Mouse (Mus musculus) liver, embryonic 11.5 days (tissue): ENCODE data around the gene Arpc1b. TPM values are rescaled to one million over a fixed set of nuclear protein-coding genes. Genes with fewer than 3 reads are reported as not detected.
"Not testable (repeated sequence)": the region's sequence is repeated elsewhere in the genome, so short reads cannot be mapped to it uniquely, and the experiment has no call there.

Experiments used
- ATAC-seq: fragments of 200-750 bp; cut with Nextera tagmentation; replicated peaks from 2 replicates; pipeline ENCODE4 v1.8.0; 2017; ENCODE audit warnings: moderate number of reproducible peaks, mild to moderate bottlenecking, moderate TSS enrichment, moderate library complexity; ENCODE audit not compliant: low FRiP score
- DNase-seq: peaks from one replicate; pipeline ENCODE4 v3.0.0-alpha.2; 2017; ENCODE audit warnings: low spot score
- H3K27ac ChIP-seq: fragments of 300-500 bp; sonication (generic); 2 replicates; pipeline ENCODE4 v1.5.1; 2014; ENCODE audit warnings: mild to moderate bottlenecking, low read depth, low read length, control low read depth
- H3K27me3 ChIP-seq: fragments of 300-500 bp; sonication (generic); replicated peaks from 2 replicates; pipeline ENCODE4 v1.6.1; 2014; ENCODE audit warnings: low read length, mixed read lengths; ENCODE audit not compliant: control insufficient read depth, insufficient read depth
- H3K36me3 ChIP-seq: fragments of 300-500 bp; sonication (generic); 2 replicates; pipeline ENCODE4 v1.6.1; 2014; ENCODE audit warnings: mild to moderate bottlenecking, low read length, moderate library complexity, mixed read lengths; ENCODE audit not compliant: control insufficient read depth, insufficient read depth
- H3K4me1 ChIP-seq: fragments of 300-500 bp; sonication (generic); replicated peaks from 2 replicates; pipeline ENCODE4 v1.6.1; 2014; ENCODE audit warnings: low read length, mixed read lengths; ENCODE audit not compliant: control insufficient read depth, insufficient read depth
- H3K4me2 ChIP-seq: fragments of 300-500 bp; sonication (generic); 2 replicates; pipeline ENCODE4 v1.6.1; 2014; ENCODE audit warnings: mild to moderate bottlenecking, control low read depth, moderate library complexity
- H3K4me3 ChIP-seq: fragments of 300-500 bp; sonication (generic); 2 replicates; pipeline ENCODE4 v1.5.1; 2014; ENCODE audit warnings: low read depth, low read length, control low read depth
- H3K9ac ChIP-seq: fragments of 300-500 bp; sonication (generic); 2 replicates; pipeline ENCODE4 v1.6.1; 2014; ENCODE audit warnings: low read depth, low read length, control low read depth
- H3K9me3 ChIP-seq: fragments of 300-500 bp; sonication (generic); 2 replicates; pipeline ENCODE4 v1.6.1; 2016; ENCODE audit warnings: low read length, inconsistent platforms, mixed read lengths; ENCODE audit not compliant: control insufficient read depth
- WGBS: fragments of 180-500 bp; shearing (Covaris S2); extraction: QIAGEN DNeasy Blood & Tissue Kit; methylation state at CpG from one replicate; pipeline ENCODE4 v1.1.7; 2014; 5-methylcytosine and 5-hydroxymethylcytosine counted together
- polyA plus RNA-seq: library from polyadenylated mRNA; unstranded; fragments of >200 nt; fragmentation: Nextera tagmentation; extraction: Ambion mirVana; gene quantifications from 2 replicates; pipeline ENCODE4 v1.2.1, GENCODE M21; 2014

The Arpc1b gene
- polyA plus RNA-seq, 1 experiment from 2014 or later, result 209 TPM

DNA sequence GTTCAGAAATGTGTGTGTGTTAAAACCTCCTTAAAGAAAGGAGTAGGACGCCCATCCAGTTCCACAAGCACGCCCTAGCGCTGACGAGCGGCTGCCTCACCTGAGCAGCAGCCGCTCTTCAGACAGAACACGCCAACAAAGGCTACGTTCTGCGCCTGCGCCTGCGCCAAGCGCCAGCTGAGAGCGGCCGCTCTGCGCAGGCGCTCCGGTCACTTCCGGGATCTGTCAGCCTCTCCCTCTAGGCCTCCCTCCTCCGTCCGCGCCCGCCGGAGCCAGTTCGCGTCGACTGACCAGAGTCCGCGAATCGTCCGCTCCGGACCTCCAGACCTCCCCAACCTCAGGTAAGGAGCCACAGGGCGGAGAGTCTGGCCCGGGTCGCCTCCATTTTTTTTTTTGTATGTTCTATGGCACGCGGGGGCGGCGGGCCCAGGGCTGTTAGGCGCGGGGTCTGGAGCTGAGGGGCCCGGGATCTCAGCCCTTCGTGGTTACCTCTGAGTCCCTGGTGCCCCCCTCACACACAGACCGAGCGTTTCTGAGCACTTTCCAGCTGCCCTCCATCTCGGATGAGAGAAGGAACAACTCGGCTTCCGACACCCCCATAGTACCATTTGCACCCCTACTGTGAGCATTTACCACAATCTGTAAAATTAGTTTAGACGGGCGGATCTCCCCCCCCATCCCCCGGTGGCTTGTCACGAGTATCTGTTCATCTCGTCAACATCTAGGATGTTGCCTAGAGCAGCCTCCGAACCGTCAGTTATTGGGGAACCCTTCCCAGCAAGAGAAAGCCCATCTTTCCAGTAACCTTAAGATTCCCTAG, 30.2 kb upstream of the Arpc1b start, which contains the start of the genes Arpc1a and Kpna7:
Gene Arpc1a (plus strand): TSS at position 199 of the 820 bp plus-strand sequence.
Gene Kpna7 (minus strand): TSS at position 399 of the 820 bp plus-strand sequence.
- Histone ChIP-seq H3K9ac (peak within 1 kb of the TSS; percentile 90), H3K9me3 (no peaks in the 10 kb centered on the region), H3K4me2 (peak within 1 kb of the TSS; percentile 76), H3K4me3 (peak within 1 kb of the TSS; percentile 87), H3K4me1 (peaks cover 7% of the 10 kb centered on the region), H3K27me3 (no peaks in the 10 kb centered on the region; the same call in 1 of the 2 replicates), H3K27ac (peak within 1 kb of the TSS; percentile 71), H3K36me3 (no peaks in the 10 kb centered on the region)
- DNase-seq (peak; percentile 87), ATAC-seq (peak; percentile 96)
- 1% methylated on average over 53 of the region's 54 CpGs for WGBS

DNA sequence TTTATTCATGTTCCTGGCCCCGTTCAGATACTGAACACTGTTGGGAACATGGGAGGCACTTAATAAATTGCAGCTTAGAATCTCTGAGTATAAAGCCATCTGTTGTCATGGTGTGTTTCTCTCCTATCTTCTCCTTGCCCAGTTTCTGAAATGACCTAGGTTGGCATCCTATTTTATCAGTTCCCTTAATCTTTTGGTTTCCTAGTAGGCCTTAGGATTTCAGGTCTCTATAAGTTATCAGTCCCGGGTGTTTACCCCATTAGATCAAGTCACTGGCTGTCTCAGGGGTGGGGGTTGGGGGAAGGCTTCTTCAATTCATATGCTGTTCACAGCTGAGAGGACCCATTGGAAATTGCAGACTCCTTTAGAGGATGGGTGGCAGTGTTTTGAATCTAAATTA, 29.2 kb upstream of the Arpc1b start:
- H3K9ac ChIP-seq, result peak overlapping the region; percentile 90; the same call in 1 of the 2 replicates
- H3K27me3 ChIP-seq, result no peaks in the 10 kb centered on the region; the same call in 1 of the 2 replicates
- H3K4me3 ChIP-seq, result peak overlapping the region; percentile 87
- H3K9me3 ChIP-seq, result no peaks in the 10 kb centered on the region
- 50% methylated on average over 2 of the region's 2 CpGs for WGBS
- DNase-seq, result no peak
- H3K4me1 ChIP-seq, result peaks cover 13% of the 10 kb centered on the region
- peak overlapping the region; percentile 76 for H3K4me2 ChIP-seq
- H3K27ac ChIP-seq, result no peak overlapping the region
- H3K36me3 ChIP-seq, result no peaks in the 10 kb centered on the region
- ATAC-seq, result no peak

DNA sequence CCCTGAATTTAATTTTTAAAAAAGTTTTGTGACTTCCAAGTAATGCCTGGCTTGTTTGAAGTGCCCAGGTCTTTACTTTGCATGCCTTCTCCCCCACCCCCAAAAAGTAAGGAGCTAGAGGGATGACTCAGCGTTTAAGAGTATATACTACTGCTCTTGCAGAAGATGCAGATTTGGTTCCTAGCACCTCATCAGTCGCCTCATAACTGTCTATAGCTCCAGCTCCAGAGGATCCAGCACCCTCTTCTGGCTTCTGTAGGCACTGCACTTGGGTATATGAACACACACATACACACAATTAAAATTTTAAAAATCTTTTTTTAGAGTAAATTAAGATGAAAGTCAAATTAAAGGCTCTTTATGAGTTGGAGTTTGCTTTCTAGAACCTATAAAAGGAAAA, 25.8 kb upstream of the Arpc1b start:
- 91% methylated on average over 2 of the region's 2 CpGs for WGBS
- Histone ChIP-seq H3K36me3 (peaks cover 7% of the 10 kb centered on the region), H3K27me3 (no peaks in the 10 kb centered on the region), H3K27ac (no peak overlapping the region), H3K4me3 (no peak overlapping the region), H3K4me2 (no peak overlapping the region), H3K4me1 (peaks cover 16% of the 10 kb centered on the region), H3K9ac (no peak overlapping the region), H3K9me3 (no peaks in the 10 kb centered on the region)
- no peak for ATAC-seq
- no peak for DNase-seq

DNA sequence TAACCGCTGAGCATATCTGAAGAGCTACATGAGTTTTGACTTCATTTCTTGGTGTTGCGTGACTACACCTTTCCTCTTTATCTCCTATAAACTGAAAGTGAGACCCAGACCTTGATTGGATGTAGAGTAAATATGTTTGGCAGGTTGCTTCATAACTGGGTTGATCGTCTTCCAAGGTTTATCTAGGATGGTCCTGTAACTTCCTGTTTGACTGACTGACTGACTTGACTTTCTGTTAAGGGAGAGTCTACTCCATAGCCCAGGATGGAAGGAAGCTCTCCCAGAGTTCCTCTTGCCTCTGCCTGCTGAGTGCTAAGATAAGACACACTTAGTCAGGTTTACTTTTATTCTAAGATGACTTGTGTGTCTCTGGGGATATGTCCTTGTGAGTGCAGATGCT, 24.1 kb upstream of the Arpc1b start:
- 55% methylated on average over 3 of the region's 3 CpGs for WGBS
- H3K27me3 ChIP-seq, result no peaks in the 10 kb centered on the region
- no peak overlapping the region for H3K9ac ChIP-seq
- H3K27ac ChIP-seq, result no peak overlapping the region
- no peak for DNase-seq
- peaks cover 11% of the 10 kb centered on the region for H3K4me1 ChIP-seq
- no peak overlapping the region for H3K4me3 ChIP-seq
- H3K4me2 ChIP-seq, result no peak overlapping the region
- peaks cover 8% of the 10 kb centered on the region for H3K36me3 ChIP-seq
- H3K9me3 ChIP-seq, result no peaks in the 10 kb centered on the region
- no peak for ATAC-seq

DNA sequence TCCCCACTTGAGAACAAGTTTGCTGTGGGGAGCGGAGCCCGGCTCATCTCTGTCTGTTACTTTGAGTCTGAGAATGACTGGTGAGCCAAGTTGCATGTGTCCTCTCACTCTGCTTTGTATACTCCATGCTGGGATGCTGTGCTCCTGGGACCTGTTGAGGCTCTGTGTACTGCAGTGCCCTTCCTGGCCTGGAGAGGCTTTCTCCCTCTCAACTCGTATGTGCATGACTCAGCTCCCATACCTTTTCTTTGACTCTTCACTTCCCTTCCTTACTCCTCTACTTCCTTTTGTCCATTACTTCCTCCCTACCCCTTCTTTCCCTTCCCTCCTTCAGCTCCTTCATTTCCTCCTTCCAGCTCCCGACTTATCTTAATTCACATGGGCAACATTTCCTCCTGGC, 17.8 kb upstream of the Arpc1b start:
- H3K36me3 ChIP-seq, result peaks cover 25% of the 10 kb centered on the region
- no peak overlapping the region for H3K4me2 ChIP-seq
- no peaks in the 10 kb centered on the region for H3K4me1 ChIP-seq
- no peaks in the 10 kb centered on the region for H3K27me3 ChIP-seq
- no peaks in the 10 kb centered on the region for H3K9me3 ChIP-seq
- WGBS, result 80% methylated on average over 4 of the region's 4 CpGs
- no peak for ATAC-seq
- DNase-seq, result no peak
- H3K27ac ChIP-seq, result no peak overlapping the region
- H3K4me3 ChIP-seq, result no peak overlapping the region
- no peak overlapping the region for H3K9ac ChIP-seq

DNA sequence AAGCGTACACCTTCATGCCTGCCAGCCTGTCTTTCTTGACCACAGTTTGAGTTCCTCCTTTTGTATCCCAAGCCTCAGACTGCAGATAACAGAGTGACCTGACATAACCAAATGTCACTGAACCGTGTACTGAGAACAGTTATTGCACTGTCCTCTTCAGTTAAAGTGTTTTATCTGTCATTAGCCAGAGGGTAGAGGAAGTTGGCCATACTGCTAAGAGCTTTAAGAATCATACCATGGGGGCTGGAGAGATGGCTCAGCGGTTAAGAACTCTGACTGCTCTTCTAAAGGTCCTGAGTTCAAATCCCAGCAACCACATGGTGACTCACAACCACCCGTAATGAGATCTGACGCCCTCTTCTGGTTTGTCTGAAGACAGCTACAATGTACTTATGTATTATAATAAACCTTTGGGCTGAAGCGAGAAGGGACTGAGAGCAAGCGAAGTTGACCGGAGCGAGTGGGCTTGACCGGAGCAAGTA, 15.6 kb upstream of the Arpc1b start:
- no peaks in the 10 kb centered on the region for H3K9me3 ChIP-seq
- 0 out of 2 replicates have a peak, but pooled peaks have one; percentile 22 for ATAC-seq
- no peak overlapping the region for H3K27ac ChIP-seq
- DNase-seq, result no peak
- H3K4me3 ChIP-seq, result no peak overlapping the region
- whole genome bisulfite sequencing, result 72% methylated on average over 10 of the region's 10 CpGs
- H3K4me1 ChIP-seq, result no peaks in the 10 kb centered on the region
- H3K4me2 ChIP-seq, result no peak overlapping the region
- no peaks in the 10 kb centered on the region for H3K27me3 ChIP-seq
- H3K36me3 ChIP-seq, result peaks cover 30% of the 10 kb centered on the region
- no peak overlapping the region for H3K9ac ChIP-seq

DNA sequence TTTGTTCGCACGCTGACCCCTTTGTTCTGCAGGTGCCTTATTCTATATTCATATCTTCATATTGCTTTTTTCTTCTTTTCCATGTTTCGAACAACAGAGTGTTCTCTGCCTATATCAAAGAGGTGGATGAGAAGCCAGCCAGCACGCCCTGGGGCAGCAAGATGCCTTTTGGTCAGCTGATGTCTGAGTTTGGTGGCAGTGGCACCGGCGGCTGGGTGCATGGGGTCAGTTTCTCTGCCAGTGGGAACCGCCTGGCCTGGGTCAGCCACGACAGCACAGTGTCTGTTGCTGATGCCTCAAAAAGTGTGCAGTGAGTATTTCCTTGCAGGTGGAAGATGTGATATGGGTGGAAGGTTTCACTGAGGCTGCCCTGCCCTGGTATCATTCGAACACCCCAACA, 13.1 kb upstream of the Arpc1b start:
- no peaks in the 10 kb centered on the region for H3K4me1 ChIP-seq
- no peak overlapping the region for H3K4me3 ChIP-seq
- H3K27ac ChIP-seq, result no peak overlapping the region
- H3K4me2 ChIP-seq, result no peak overlapping the region
- no peak overlapping the region for H3K9ac ChIP-seq
- peaks cover 54% of the 10 kb centered on the region for H3K36me3 ChIP-seq
- 94% methylated on average over 9 of the region's 9 CpGs for WGBS
- ATAC-seq (no peak), DNase-seq (no peak)
- H3K9me3 ChIP-seq, result no peaks in the 10 kb centered on the region
- no peaks in the 10 kb centered on the region for H3K27me3 ChIP-seq

DNA sequence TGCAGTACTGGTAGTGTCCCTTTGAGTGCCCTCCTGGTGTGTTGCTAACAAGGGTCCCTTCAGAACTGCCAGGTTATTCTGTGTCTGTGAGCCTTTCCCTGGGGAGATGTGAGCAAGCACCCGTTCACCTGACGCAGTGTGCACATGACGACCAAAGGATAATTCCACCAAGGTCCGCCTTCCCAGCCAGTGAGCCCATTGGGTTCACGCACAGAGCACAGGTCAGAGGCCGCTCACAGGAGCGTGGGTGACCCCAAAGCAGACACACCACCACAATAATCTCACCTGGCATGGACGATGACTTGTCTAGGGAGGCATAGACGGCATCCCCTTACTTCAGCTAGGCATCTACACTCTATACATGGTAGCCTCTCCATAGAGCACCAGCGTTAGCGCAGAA, 12.6 kb upstream of the Arpc1b start:
- H3K9ac ChIP-seq, H3K4me3 ChIP-seq, H3K27ac ChIP-seq, H3K9me3 ChIP-seq, H3K27me3 ChIP-seq, DNase-seq, H3K4me2 ChIP-seq, ATAC-seq, H3K4me1 ChIP-seq: not testable (repeated sequence)
- 96% methylated on average over 11 of the region's 11 CpGs for WGBS
- peaks cover 56% of the 10 kb centered on the region for H3K36me3 ChIP-seq

DNA sequence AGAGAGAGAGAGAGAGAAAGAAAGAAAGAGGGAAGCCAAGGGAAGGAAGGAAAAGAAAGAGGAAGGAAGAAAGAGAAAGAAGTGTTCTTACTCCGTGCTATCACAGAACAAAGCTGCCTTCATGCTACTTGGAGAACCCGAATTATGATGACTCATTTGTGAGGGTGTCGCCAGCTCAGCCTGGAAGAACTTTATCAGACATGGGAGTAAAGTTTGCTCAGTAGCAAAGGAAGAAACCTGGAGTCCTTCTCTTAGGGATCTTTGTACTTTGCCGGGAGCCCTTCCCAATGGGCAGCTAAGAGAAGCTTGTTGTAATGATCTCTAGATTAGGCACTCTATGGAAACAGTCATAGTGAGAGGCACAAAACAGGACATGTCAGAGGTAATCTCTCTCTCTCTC, 11.3 kb upstream of the Arpc1b start:
- Histone ChIP-seq H3K4me3 (no peak overlapping the region), H3K27me3 (no peaks in the 10 kb centered on the region)

More for the DNA sequence above, 11.3 kb upstream of the Arpc1b start:
- DNase-seq (no peak), ATAC-seq (no peak)
- Histone ChIP-seq H3K36me3 (peaks cover 60% of the 10 kb centered on the region), H3K9me3 (no peaks in the 10 kb centered on the region), H3K4me1 (no peaks in the 10 kb centered on the region), H3K9ac (no peak overlapping the region), H3K4me2 (no peak overlapping the region), H3K27ac (no peak overlapping the region)
- 56% methylated on average over 4 of the region's 4 CpGs for WGBS
